Mouse (Mus musculus) liver, postnatal 0 days (tissue): Measurements from ENCODE around the gene Tcf23.

Source experiments
- CTCF ChIP-seq: sonication (generic); IDR thresholded peaks from 2 replicates; pipeline ENCODE4 v1.5.1; 2016; ENCODE audit warnings: antibody characterized with exemption, low read depth
- EP300 ChIP-seq: IDR thresholded peaks from 2 replicates; pipeline ENCODE4 v1.6.1; 2016; ENCODE audit warnings: antibody characterized with exemption, low read depth, mild to moderate bottlenecking

DNA sequence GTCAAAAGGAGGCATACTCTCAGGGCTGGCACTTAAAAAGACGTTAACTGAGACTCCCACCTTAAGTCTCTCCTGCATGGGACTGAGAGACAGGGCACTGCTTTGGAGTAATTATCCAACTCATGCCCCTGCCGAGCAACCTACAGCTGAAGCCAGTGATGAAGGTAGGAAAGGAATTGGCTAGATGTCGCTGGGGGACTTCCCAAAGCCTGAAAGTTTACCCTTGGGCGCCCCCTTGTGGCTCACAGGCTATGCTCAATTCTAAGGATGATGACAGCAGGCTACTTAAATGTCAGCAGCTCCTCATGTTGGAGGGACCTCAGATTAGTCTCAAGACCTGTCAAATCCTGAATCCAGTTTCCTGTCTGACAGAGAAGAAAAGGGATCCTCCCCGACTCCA lies 35.7 kb downstream of the Tcf23 start:
- TF ChIP-seq CTCF: peak; percentile 90
- TF ChIP-seq EP300: no peak
